Mouse (Mus musculus) hindbrain, embryonic 12.5 days (tissue): ENCODE results near the gene Jmjd8. TPM values are rescaled to one million over a fixed set of nuclear protein-coding genes. Genes with fewer than 3 reads are reported as not detected.

Source experiments
- ATAC-seq: fragments of 200-750 bp; cut with Nextera tagmentation; 2 replicates; pipeline ENCODE4 v1.8.0; 2017; ENCODE audit warnings: moderate TSS enrichment; ENCODE audit not compliant: low FRiP score
- H3K27ac ChIP-seq: fragments of 300-500 bp; sonication (generic); 2 replicates; pipeline ENCODE4 v1.5.1; 2016; ENCODE audit warnings: mild to moderate bottlenecking
- H3K27me3 ChIP-seq: fragments of 300-500 bp; sonication (generic); 2 replicates; pipeline ENCODE4 v1.6.1; 2016; ENCODE audit warnings: mild to moderate bottlenecking
- H3K36me3 ChIP-seq: fragments of 300-500 bp; sonication (generic); 2 replicates; pipeline ENCODE4 v1.6.1; 2016; ENCODE audit warnings: mild to moderate bottlenecking
- H3K4me1 ChIP-seq: fragments of 300-500 bp; sonication (generic); 2 replicates; pipeline ENCODE4 v1.6.1; 2016
- H3K4me2 ChIP-seq: fragments of 300-500 bp; sonication (generic); replicated peaks from 2 replicates; pipeline ENCODE4 v1.6.1; 2016; ENCODE audit warnings: mild to moderate bottlenecking
- H3K4me3 ChIP-seq: fragments of 300-500 bp; sonication (generic); 2 replicates; pipeline ENCODE4 v1.5.1; 2016; ENCODE audit warnings: mild to moderate bottlenecking
- H3K9ac ChIP-seq: fragments of 300-500 bp; sonication (generic); 2 replicates; pipeline ENCODE4 v1.6.1; 2016; ENCODE audit warnings: mild to moderate bottlenecking, moderate library complexity
- H3K9me3 ChIP-seq: fragments of 300-500 bp; sonication (generic); replicated peaks from 2 replicates; pipeline ENCODE4 v1.6.1; 2016; ENCODE audit warnings: mild to moderate bottlenecking
- WGBS: fragments of 180-500 bp; shearing (Covaris S2); methylation state at CpG from one replicate; pipeline ENCODE4 v1.1.7; 2016; 5-methylcytosine and 5-hydroxymethylcytosine counted together
- polyA plus RNA-seq: library from polyadenylated mRNA; unstranded; fragments of >200 nt; fragmentation: Nextera tagmentation; extraction: Ambion mirVana; gene quantifications from 2 replicates; pipeline ENCODE4 v1.2.1, GENCODE M21; 2016

Gene Jmjd8
- polyA plus RNA-seq, 1 experiment from 2014 or later: 64.7 TPM

DNA sequence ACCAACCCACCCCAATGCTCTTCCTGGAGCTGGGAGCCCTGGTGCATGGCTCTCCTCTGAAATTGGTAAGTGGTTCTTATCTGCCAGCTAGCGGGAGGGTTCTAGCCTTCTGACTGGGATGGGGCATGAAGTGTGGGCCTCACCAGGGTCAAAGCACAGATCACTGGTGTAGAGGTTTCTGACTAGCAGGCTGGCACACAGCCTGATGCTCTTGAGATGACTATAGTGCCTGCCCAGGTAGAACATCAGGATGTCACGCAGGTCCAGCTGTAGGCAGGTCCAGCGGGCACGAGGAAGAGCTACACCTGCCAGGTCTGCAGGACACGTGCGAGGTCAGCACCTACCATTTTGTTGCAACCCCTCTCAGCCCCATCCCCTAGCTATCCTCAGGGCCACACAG lies 31.6 kb downstream of the Jmjd8 start:
- Histone ChIP-seq H3K9me3 (no peaks in the 10 kb centered on the region), H3K4me1 (peaks cover 21% of the 10 kb centered on the region), H3K4me3 (peak overlapping the region; percentile 68), H3K9ac (peak overlapping the region; percentile 85; the same call in 1 of the 2 replicates), H3K27me3 (no peaks in the 10 kb centered on the region), H3K4me2 (peak overlapping the region; percentile 83), H3K27ac (0 out of 2 replicates have a peak overlapping the region, but pooled peaks have one; percentile 7), H3K36me3 (peaks cover 5% of the 10 kb centered on the region; the same call in 1 of the 2 replicates)
- 90% methylated on average over 6 of the region's 6 CpGs for WGBS
- no peak for ATAC-seq

DNA sequence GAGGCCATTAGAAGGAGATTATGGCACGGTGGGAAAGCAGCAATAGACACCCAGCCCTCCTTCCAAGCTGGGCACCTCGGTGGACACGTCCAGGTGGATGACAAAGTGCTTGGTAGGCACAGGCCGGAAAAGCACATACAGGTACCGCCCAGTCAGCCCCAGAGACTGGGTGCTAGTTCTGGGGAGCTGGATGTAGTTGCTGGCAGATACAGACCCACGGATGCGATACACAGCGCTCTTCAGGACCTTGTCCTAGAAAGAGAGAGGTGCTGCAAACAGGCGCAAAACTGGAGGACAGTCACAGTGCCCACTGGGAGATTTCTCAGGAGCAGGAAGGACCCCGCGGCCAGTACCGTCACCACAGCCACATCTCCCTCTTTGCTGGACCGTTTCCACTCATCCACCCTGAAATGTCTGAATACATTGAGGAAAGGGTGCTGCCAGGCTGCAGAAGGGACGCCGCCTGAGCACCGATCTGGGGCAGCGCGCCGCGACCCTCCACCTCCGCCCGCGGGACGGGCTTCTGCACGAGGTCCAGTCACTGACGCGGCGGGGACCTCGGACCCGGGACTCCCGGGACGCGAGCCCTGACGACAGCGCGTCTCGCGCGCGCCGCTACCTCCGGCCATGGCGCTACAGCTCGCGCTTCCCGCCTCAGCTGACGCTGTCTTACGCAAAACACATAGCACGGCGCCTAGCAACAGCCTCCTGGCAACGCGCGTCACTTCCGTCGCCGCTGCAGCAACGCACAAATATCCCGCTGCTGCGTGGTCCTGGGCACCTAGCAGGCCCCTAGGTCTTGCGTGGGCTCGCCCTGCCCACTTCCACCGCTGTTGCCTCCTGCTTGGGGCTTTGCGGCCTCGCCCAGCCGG lies 32.4 kb downstream of the Jmjd8 start, which contains the start of gene Wdr90:
Wdr90 (minus strand) TSS at position 670 of the 872 bp plus-strand sequence.
- peak within 1 kb of the TSS; percentile 83 for H3K4me2 ChIP-seq
- H3K27ac ChIP-seq: peak within 1 kb of the TSS; percentile 87
- H3K36me3 ChIP-seq: no peaks in the 10 kb centered on the region
- peak within 1 kb of the TSS; percentile 68 for H3K4me3 ChIP-seq
- H3K4me1 ChIP-seq: peaks cover 21% of the 10 kb centered on the region
- ATAC-seq: peak; percentile 91
- 4% methylated on average over 65 of the region's 65 CpGs for WGBS
- peak within 1 kb of the TSS; percentile 85 for H3K9ac ChIP-seq
- no peaks in the 10 kb centered on the region for H3K27me3 ChIP-seq
- H3K9me3 ChIP-seq: no peaks in the 10 kb centered on the region

DNA sequence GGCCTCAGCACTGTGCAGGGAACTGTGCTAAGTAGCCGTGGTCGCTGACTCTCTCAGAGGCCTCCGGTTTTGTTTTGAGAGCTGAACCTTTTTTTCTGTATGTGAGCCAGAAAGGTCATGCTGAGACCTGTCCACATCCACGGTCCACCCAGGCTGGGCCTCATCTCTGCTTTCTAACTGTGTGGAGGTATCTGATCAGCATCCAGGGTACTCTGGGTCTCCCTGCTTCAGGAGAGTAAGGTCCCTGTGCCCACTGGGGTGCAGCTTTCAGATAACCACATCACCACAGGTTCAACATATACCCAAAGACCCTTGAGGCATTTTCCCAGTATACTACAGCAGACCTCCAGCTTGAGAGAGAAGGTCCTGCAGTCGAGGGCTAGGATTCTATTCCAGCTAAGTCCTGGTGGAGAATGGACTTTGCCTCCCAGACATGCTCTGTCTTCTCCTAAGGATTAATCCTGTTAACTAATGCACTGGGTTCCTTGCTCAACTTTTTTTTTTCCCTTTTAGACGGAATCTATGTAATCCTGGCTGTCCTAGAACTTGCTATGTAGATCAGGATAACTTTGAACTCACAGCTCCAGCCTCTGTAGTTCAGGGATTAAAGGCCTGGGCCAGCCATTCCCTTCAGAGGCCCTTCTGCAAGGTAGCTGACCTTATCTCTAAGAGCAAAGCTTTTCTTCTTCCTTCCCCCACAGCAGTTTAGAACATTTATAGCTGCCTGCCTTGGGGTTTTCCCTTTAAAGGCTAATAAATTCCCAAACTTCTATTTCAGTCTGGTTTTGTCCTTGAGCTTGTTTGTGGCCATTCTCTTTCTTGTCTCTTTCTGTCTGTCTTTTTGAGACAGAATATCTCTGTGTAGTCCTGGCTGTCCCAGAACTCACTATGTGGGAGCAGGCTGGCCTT lies 33.3 kb downstream of the Jmjd8 start:
- Histone ChIP-seq H3K4me1 (peaks cover 21% of the 10 kb centered on the region), H3K4me3 (peak overlapping the region; percentile 68), H3K9me3 (no peaks in the 10 kb centered on the region), H3K4me2 (peak overlapping the region; percentile 83), H3K27me3 (no peaks in the 10 kb centered on the region), H3K27ac (peak overlapping the region; percentile 87), H3K9ac (peak overlapping the region; percentile 85), H3K36me3 (no peaks in the 10 kb centered on the region)
- peak; percentile 55 for ATAC-seq
- 16% methylated on average over 6 of the region's 6 CpGs for WGBS

DNA sequence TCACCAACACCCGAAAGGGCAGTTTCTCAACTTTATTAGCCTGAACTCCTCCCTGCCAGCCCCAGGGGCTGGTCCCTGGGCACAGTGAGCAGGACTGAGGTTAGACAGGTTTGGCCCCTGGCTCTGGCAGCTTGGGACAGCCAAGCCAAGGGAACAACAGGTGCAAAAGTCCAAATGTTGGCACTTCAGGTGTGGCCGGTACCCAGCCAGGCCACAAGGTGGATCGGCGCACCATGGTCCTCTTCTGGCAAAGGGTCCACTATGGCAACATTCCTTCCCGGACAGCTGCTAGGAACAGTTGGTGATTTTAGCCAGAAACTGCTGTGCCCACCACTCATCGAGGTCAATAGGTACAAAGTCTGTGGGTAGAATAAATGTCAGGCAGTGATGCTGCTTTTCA lies 35.0 kb downstream of the Jmjd8 start:
- peaks cover 29% of the 10 kb centered on the region for H3K4me1 ChIP-seq
- no peak overlapping the region for H3K4me2 ChIP-seq
- H3K4me3 ChIP-seq: no peak overlapping the region
- 91% methylated on average over 6 of the region's 6 CpGs for WGBS
- H3K27ac ChIP-seq: no peak overlapping the region
- no peaks in the 10 kb centered on the region for H3K36me3 ChIP-seq
- no peaks in the 10 kb centered on the region for H3K9me3 ChIP-seq
- H3K27me3 ChIP-seq: no peaks in the 10 kb centered on the region; the same call in 1 of the 2 replicates
- ATAC-seq: no peak
- H3K9ac ChIP-seq: no peak overlapping the region

DNA sequence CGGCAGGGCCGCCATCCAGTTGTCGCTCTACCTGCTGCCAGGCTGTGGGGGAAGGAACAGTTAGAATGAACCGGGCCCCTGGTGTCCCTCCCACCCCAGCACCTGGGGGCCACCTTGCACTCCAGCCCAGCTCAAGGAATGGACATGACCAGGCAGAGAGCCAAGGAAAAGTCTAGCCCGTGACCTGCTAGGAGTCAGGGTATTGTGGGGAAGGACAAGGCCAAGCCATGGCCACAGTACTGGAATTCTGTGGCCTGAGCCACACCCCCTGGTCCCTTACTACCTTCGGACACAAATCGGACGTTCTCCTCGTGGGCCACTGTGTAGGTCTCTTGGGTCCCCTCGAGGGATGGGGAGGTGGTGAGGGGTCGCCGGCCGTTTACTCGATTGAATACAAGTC lies 35.6 kb downstream of the Jmjd8 start:
- WGBS: 90% methylated on average over 14 of the region's 14 CpGs
- no peak overlapping the region for H3K4me3 ChIP-seq
- H3K4me1 ChIP-seq: peaks cover 31% of the 10 kb centered on the region

DNA sequence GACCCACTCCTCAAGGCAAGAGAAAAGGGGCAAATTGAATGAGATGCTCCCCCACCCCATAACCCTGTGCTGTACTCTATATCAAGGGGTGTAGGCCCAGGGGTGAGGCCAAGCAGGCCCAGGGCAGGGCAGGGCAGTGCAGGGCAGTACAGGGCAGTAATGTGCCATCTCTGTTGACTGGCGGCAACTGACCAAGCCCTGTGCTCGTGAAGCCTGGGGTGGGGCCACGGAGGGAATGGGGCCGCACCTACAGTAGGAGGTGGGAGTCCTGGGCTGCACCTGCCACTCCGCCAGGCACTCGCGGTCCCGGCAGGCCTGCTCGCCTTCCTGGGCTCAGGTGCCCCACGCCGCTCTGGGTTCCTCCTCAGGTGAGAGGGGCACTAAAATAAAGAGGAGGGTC lies 36.6 kb downstream of the Jmjd8 start:
- H3K9me3 ChIP-seq: no peaks in the 10 kb centered on the region
- H3K36me3 ChIP-seq: no peaks in the 10 kb centered on the region
- no peak overlapping the region for H3K4me2 ChIP-seq
- no peak overlapping the region for H3K9ac ChIP-seq
- no peak overlapping the region for H3K27ac ChIP-seq
- no peak for ATAC-seq
- peaks cover 28% of the 10 kb centered on the region for H3K4me1 ChIP-seq
- WGBS: 83% methylated on average over 11 of the region's 11 CpGs
- H3K27me3 ChIP-seq: no peaks in the 10 kb centered on the region; the same call in 1 of the 2 replicates
- no peak overlapping the region for H3K4me3 ChIP-seq

More for the DNA sequence above, 35.6 kb downstream of the Jmjd8 start:
- Histone ChIP-seq H3K9me3 (no peaks in the 10 kb centered on the region), H3K36me3 (no peaks in the 10 kb centered on the region), H3K27me3 (no peaks in the 10 kb centered on the region; the same call in 1 of the 2 replicates), H3K9ac (no peak overlapping the region), H3K27ac (no peak overlapping the region), H3K4me2 (no peak overlapping the region)
- no peak for ATAC-seq

DNA sequence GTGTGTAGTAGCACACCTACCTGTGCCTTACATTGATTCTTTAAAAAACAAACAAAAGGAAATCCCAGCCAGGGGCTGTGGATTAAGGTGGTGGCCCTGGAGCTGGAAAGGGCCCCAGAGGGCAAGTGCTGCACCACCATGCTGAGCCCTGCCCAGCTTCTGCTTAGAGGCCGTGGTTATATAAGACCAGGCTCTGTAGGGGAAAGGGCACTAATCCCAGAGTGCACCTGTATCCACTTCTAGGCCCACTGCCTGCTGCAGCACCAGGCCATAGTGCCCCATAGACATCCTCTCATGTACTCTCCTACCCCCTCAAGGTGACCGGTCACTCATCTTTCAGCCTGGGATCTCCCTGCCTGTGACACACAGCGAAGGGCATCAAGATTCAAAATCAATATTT lies 37.5 kb downstream of the Jmjd8 start:
- ATAC-seq: no peak
- Histone ChIP-seq H3K27me3 (no peaks in the 10 kb centered on the region; the same call in 1 of the 2 replicates), H3K36me3 (no peaks in the 10 kb centered on the region), H3K9me3 (no peaks in the 10 kb centered on the region), H3K4me3 (no peak overlapping the region), H3K4me1 (peaks cover 19% of the 10 kb centered on the region), H3K27ac (no peak overlapping the region), H3K4me2 (no peak overlapping the region), H3K9ac (no peak overlapping the region)
- WGBS: 91% methylated on average over 3 of the region's 3 CpGs

DNA sequence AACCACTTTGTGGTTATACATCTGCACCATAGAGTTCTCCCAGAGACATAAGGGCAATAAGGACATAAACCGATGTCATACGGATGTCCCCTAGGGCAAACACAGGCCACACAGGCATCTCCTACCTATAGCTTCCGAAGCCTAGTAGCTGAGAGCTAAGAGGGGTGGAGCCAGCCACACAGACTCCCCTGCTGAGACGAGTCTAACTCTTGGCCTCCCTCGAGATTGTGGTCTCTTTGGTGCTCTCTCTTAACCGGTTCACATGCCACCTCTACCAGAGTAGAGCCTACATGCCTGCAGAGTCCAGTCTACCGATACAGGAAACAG lies 38.8 kb downstream of the Jmjd8 start:
- WGBS: 19% methylated on average over 7 of the region's 7 CpGs
- peak overlapping the region; percentile 99 for H3K4me2 ChIP-seq
- no peaks in the 10 kb centered on the region for H3K9me3 ChIP-seq
- no peaks in the 10 kb centered on the region for H3K36me3 ChIP-seq
- H3K27ac ChIP-seq: no peak overlapping the region
- peak overlapping the region; percentile 81; the same call in 1 of the 2 replicates for H3K4me3 ChIP-seq
- no peak overlapping the region for H3K9ac ChIP-seq
- no peaks in the 10 kb centered on the region; the same call in 1 of the 2 replicates for H3K27me3 ChIP-seq
- ATAC-seq: no peak
- H3K4me1 ChIP-seq: peaks cover 11% of the 10 kb centered on the region

DNA sequence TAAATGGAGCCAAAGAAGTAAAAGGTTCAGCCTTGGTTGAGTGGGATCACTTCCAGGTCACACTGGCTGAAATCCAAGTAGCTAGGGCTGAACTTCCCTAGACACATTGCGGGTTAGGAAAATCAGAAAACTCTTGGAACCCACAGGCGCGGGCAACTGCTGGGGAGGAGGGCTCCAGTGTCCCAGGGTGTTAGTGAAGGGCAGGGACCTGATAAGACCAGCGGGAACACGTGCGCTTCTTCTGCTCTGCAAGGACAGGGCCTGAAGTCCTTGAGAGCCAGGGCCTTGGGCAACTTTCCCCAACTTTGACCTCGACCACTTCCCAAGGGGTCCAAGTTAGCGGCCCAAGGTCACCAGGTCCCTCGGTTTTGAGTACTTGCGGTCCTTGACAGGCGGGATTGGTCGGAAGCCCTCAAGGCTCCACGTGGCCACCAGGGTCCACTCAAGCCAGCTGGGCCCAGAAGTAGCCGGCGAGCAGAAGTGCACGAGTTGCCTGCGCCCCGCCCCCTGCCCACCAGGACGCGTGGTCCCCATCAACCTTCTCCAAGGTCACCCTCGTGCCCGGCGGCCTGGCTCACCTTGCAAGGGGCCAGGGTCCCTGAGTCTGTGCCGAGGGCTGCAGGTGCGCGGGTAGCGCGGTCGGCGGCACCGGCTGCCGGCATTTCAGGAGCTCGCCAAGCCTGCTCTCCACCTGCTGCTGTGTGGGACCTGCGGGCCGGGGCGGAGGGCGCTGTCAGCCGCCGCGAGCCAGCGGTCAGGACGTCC lies 39.4 kb downstream of the Jmjd8 start:
- ATAC-seq: peak; percentile 62
- Histone ChIP-seq H3K27me3 (no peaks in the 10 kb centered on the region; the same call in 1 of the 2 replicates), H3K4me1 (peaks cover 11% of the 10 kb centered on the region), H3K9me3 (no peaks in the 10 kb centered on the region), H3K36me3 (no peaks in the 10 kb centered on the region), H3K4me3 (peak overlapping the region; percentile 81), H3K9ac (peak overlapping the region; percentile 70), H3K27ac (no peak overlapping the region; the same call in 1 of the 2 replicates), H3K4me2 (peak overlapping the region; percentile 99)
- 1% methylated on average over 42 of the region's 42 CpGs for WGBS

DNA sequence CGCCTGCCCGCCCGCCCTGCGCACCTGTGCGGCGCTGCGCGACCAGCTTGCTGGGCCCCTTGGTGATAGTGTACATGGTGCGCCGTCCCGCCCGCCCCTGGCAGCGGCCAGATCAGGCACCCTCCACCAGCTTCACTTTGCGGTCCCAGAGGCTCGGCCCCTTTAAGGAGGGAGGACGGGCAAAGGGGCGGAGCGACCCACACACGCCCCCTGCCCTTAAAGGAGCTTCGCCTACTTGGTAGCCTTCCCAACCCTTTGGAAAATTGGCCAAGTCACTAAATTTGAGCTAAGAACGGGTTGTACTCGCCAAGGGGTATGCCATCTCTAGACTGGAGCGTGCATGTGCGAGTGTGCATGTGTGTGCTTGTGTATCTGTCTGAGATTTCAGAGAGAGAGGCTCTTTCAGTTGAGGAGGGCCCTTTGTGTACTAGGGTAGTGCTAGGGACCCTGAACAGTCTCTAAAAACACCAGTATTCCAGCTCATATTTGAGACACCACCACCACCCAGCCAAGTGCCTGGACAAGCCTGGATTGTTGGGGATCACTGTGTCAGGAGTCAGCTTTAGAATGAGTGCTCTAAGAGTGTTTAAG lies 40.0 kb downstream of the Jmjd8 start, which contains the start of gene Mcrip2:
Mcrip2 (minus strand) TSS at position 164 of the 591 bp plus-strand sequence.
- Histone ChIP-seq H3K9me3 (no peaks in the 10 kb centered on the region), H3K4me2 (peak within 1 kb of the TSS; percentile 99), H3K36me3 (no peaks in the 10 kb centered on the region), H3K27me3 (no peaks in the 10 kb centered on the region; the same call in 1 of the 2 replicates), H3K4me1 (peaks cover 11% of the 10 kb centered on the region), H3K4me3 (peak within 1 kb of the TSS; percentile 81), H3K9ac (peak within 1 kb of the TSS; percentile 70), H3K27ac (peak within 1 kb of the TSS; percentile 58)
- ATAC-seq: peak; percentile 84
- WGBS: under 1% methylated on average over 21 of the region's 24 CpGs

DNA sequence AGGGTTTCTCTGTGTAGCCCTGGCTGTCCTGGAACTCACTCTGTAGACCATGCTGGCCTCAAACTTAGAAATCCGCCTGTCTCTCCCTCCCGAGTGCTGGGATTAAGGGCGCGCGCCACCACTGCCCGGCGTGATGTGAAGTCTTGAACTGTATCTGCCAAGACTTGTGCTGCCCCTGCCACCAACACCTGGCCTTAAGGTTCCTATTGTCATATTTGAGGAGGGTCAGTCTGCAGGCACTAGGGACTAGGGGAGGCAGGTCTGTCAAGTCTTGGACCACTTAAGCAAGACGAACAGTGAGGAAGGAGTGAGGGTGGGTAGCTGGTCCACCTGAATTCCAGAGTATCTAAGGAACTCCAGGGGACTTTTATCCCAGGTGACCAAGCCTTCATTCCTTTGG lies 40.8 kb downstream of the Jmjd8 start:
- H3K9me3 ChIP-seq: no peaks in the 10 kb centered on the region
- H3K4me3 ChIP-seq: no peak overlapping the region
- no peak overlapping the region for H3K9ac ChIP-seq
- no peaks in the 10 kb centered on the region; the same call in 1 of the 2 replicates for H3K27me3 ChIP-seq
- 89% methylated on average over 8 of the region's 8 CpGs for WGBS
- no peak overlapping the region for H3K27ac ChIP-seq
- peaks cover 18% of the 10 kb centered on the region for H3K4me1 ChIP-seq
- H3K4me2 ChIP-seq: no peak overlapping the region
- ATAC-seq: no peak
- H3K36me3 ChIP-seq: no peaks in the 10 kb centered on the region
